Mouse (Mus musculus) fat pad, adult 2 months (tissue): Measurements from ENCODE around the gene Gldc.

Experiments used
- DNase-seq: peaks from one replicate; pipeline ENCODE4 v3.0.0-alpha.2; 2011; ENCODE audit warnings: low read depth, low spot score; ENCODE audit errors: extremely low read depth

The Gldc gene

DNA sequence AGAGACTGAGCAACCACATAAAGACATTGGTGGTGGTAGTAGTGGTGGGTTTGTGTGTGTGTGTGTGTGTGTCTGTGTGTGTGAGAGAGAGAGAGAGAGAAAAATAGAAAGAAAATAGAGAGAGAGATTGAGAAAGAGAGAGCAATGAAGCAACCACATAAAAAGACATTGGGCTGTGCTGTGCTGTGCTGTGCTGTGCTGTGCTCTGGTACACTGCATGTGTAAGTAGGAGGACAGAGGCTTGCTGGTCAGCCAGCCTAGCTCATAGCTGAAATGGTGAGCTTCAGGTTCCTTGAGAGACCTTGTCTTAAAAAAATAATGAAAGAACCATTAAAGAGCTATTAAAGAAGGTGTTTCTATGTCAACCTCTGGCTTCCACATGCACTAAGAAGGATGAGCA, 66.6 kb downstream of the Gldc start:
- no peak for DNase-seq

DNA sequence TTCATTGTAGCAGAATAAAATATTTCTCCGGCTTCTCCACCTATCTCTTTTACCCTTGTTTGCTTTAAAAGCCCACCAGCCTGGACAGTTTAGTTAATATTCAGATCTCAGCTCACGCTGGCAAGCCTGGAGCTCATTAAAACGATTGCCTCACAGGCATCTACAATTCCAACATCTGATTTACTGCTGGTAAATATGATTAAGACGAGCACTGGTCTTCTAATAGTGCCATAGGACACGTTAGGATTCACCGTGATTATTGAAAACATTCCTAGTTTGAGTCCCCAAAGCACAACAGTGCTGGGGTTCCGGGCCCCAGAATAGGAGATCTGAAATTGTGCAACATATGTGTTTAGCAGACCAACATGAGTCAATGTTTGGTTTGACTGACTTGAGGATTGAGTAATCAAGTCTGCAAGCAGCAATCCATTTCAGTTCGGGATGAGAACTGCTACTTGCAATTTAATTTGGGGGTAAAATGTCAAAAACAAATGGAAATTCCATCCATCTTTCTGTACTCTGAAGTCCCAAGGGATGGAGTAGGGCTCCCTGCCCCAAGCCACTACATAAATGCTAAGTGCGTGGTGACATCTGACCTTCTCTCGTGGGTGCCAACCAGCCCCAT, 67.9 kb downstream of the Gldc start:
- peak; percentile 7 for DNase-seq

DNA sequence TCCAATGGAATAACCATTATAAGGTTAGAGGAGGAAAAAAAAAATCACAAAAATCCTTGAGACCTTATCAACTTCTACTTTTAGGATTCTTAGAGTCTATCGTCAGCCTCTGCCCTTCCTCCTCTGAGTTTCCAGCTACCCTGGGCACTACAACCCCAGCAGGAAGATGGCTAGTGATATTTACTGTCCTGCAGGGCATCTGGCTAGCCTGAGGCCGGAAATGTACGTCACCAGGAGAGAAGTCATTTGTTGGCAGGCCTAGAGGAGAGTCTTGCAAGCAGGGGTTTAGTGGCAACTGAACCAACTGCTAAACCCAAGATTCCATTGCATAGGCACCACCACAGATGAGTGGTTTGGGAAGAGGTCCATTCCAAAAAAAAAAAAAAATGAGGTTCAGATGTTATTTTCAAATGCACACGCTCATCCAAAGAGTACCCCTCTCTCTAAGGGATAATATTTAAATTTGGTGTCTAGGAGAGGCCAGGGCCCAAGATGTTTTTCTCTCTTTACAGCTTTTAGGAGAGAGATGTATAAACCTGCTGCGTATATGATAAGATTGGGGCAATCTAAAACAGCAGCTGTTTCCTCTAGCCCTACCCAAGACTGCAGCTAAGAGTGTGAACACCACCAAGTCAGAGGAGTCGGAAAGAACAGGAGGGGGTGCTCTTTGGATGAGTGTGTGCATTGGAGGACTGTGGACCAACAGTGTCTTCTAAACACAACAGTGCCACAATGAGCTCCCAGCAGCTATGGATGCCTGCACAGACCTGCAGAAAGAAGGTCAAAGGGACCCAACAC, 70.0 kb downstream of the Gldc start:
- DNase-seq: no peak

DNA sequence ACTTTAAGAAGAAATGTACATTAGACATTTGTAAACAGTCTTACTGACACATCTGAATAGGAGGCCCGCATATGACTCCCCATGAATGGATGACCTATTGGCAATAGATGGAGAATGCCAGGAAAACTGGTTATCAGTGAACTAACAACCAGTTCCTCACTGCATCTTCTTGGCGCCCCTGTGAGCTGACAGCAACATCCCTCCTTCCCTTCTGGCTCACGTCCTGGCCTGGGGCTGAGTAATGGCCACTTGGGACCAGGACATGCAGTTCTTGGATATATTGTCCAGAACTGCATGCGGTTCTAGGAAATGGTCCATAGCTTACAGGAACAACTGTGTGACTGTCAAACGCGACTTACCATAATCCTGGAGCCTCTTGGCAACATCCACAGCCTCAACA, 72.6 kb downstream of the Gldc start:
- DNase-seq: no peak

DNA sequence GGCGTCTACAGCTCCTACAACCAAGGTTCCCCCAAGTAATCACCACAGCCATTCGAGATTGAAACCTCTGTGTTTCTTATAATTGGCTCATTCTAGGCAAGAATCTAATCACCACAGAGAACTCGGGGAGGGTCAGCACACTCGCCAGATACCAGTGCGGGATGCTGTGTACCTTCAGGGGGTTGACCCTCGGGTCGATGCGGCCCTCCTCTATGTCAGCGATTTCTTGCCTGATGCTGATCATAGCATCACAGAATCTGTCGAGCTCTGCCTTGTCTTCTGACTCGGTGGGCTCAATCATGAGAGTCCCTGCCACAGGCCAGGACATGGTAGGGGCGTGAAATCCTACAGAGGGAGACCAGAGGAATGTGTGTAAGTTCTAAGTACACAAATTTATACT, 74.7 kb downstream of the Gldc start:
- no peak for DNase-seq

DNA sequence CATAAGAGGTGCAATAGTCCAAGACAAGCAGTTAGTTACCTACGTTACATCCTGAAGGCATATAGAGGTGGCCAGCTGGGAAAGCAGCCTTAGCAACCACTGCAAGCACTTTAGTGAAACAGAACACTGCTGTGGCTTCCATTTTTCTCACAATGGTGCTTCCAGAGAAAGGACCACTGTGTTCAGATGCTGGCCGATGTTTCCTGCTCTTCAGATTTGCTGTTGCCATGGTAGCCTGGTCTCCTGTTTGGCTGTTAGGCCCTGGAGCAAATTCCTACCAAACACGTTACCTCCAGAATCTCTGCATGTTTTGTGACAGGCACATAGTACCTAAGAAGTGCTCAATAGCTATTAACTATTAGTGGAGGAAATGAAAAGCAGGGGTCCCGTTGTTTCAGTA, 78.2 kb downstream of the Gldc start:
- DNase-seq: no peak

DNA sequence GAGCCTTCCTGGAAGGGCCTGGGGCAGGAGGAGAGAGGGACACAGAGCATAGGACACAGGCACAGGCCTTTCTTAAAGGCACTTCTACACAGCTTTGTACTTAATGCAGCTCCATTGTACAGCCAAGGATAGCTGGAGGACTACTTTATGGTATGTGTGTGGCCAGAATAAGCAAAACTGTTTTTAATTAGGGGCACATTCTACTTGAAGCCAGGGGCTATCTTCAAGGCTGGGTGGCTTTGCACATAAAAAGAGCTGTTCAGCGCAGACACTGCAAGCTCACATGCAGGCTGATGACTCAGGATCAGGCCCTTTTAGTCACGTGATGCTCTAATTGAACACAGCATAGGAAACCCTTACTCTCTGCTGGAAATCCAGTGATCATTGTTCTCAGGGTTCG, 79.0 kb downstream of the Gldc start:
- no peak for DNase-seq

DNA sequence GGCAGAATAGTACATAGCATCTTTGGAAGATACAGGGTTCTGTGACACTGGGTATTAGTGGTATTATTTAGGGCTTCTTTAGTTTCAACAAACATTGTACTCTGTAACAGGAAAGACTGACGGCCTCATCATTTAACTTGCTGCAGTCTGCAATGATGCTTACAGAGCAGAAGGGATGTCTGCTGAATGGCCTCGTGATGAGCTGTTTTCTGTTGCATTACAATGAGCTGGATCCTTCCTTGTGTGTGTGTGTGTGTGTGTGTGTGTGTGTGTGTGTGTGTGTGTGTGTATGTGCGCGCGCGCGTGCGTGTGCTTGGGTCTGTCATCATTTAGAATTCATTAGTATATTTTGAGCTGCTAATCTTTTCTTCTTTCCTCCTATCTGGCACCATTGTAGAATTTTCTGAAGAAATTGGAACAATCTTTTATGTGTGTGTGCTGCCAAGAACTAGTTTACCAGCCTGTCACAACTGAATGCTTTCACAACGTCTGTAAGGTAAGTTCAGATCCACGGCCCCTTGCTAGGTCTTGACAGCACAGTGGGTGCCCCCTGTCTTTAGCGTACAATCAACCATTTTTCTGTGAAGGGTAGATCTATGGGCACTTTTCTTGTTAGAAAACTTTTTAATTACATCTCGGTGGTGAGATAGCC, 83.5 kb downstream of the Gldc start:
- DNase-seq: no peak

DNA sequence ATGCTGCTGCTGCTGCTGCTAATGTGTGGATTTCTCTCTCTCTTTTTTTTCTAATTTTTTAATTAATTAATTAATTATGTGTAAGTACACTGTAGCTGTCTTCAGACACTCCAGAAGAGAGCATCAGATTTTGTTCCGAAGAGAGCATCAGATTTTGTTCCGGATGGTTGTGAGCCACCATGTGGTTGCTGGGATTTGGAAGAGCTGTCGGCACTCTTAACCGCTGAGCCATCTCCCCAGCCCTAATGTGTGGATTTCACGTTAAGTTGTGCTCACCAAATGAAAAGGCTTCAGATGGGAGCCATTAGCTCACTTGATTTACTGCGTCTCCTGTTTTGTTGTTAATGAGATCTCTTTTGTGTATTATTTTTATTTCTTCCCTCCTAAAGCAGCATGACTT, 85.1 kb downstream of the Gldc start:
- no peak for DNase-seq

DNA sequence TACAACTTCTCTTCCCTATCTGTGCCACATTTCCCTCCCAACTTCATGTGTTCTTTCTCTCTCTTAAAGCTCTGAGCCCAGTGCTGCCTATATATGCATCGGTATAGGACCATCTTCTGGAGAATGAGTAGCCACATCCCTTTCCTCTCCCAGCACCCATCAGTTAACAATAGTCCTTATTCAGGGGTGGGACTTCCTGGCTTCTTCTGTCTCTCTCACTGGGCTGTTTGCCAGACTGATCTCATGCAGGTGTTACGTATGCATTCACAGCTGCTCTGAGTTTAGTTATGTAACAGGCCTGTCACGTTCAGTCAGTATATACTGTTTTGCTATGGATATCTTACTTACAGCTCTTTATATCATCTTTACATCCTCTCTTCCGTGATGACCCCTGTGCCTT, 109.4 kb downstream of the Gldc start:
- DNase-seq: no peak

DNA sequence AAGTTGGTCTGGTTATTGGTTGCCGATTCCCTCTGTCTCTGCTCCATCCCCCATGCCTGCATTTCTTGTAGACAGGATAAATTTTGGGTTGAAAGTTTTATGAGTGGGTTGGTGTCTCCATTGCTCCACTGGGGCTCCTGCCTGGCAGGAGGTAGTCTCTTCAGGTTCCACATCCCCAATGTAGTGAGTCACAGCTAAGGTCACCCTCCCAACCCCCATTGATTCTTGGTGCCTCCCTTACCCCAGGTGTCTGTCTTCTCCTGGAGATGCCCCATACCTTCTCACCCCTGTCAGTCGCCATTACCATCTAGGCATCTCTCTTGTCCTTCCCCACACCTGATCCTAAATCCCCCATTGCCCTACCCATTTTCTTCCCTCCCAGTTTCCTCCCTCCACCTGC, 121.0 kb downstream of the Gldc start:
- no peak for DNase-seq

DNA sequence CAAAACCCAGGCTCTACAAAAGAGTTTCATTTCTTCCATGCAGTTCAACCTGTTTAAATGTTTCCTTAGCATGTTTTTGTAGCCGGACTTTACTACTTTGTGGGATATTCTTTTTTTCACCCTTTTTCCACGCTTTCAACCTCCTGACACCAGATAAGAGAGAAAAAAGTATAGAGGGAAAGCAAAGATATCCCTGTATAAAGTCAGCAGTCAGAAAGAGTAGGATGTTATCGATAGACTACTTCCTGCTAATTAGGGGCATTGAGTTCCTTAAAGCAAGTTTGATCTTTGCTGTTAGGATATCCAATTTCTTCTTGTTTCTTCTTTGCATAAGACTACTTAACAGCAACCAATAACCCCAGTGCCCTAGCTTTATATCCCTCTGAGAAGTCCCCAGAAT, 123.8 kb downstream of the Gldc start:
- no peak for DNase-seq

DNA sequence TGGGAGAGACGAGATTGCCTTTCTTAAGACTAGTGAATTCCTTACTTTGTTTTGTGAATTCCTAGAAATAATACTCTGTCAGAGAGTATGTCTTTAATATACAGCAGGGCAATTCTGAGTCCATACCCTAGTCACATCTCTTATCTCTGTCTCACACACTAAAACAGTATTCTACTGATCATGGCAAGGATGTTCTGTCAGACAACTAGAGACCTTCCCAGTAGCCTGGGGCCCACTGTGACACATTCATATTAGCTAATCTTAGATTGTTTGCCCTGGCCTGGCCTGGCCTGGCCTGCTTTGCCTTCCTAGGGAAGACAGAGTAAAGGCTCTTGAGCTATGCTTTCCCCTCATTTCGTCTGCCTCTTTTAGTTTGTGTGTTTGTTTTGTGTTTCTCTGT, 124.6 kb downstream of the Gldc start:
- DNase-seq: no peak
